ENCODE assay signal across 10 mouse cellular contexts in the genomic region with DNA sequence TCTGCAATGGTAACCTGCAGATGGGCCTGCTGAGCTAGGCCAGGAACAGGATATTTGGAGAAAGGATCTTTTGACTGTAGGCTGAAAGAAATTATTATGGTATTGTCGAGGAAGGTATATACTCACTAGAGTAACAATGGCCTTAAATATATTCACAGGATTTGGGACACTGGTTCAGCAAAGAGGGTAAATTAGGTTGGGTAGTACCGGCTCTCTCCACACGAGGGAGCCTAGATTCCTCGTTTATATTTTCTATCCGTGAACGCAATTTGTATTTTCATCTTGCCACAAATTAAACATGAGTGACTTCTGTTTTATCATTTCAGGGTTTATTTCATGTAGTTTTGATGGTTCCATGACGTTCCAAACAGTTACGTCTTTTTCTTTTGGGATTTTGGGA. TPM values are rescaled to one million over a fixed set of nuclear protein-coding genes. Genes with fewer than 3 reads are reported as not detected.
A peak's percentile ranks its signal among the peaks of the same experiment; 100 is the strongest.
DNase-seq lines count a peak whose midpoint lies in the region; ATAC-seq and TF ChIP-seq lines count a peak whose summit lies in the region.
"Had no signal": no experiment of that assay in that cellular context is flagged by ENCODE, and none has a peak within 500 bp of the region (broad histone marks: within the 10 kb centered on the region; RNA-seq: fewer than 3 reads in every experiment).

No protein-coding gene starts in this region.

- no peaks in the 10 kb centered on the region for H3K27me3 ChIP-seq in heart, postnatal 0 days (ENCODE audit: control insufficient read depth, insufficient read depth, low read length)
- no peaks in the 10 kb centered on the region; the same call in 1 of the 2 replicates for H3K27me3 ChIP-seq in E14TG2a.4 (ENCODE audit: insufficient read depth, low read length)
- H3K27me3 ChIP-seq: liver, embryonic 13.5 days; stomach, embryonic 15.5 days had no signal

- peak; percentile 9 for DNase-seq in heart, postnatal 0 days (ENCODE audit: low spot score)
- no peak for DNase-seq in heart, postnatal 25 days (ENCODE audit: low spot score)
- DNase-seq in cerebellum, adult 18-20 months = peak; percentile 70 to 81
- peak; percentile 33 to 90 for DNase-seq in frontal cortex, adult 2 months (ENCODE audit: extremely low spot score in 1 of 2, low spot score in 1 of 2)
- DNase-seq in layer of hippocampus, adult 2 months (ENCODE audit: low spot score in 2 of 2) = peak; percentile 50 to 82
- DNase-seq in lung, postnatal 25 days (ENCODE audit: low spot score) = peak; percentile 28
- peak; percentile 30 for DNase-seq in thymus, postnatal 0 days (ENCODE audit: low spot score)
- DNase-seq: liver, embryonic 13.5 days had no signal

- TF ChIP-seq CTCF in heart, postnatal 0 days (IDR thresholded peaks at IDR 0.05; ENCODE audit: low read depth) = peak; percentile 68
- TF ChIP-seq CTCF in E14TG2a.4 (conservative IDR thresholded peaks at IDR 0.05; ENCODE audit: low read length) = peak; percentile 89
- peak; percentile 98 for TF ChIP-seq CTCF in layer of hippocampus, adult 2 months (conservative IDR thresholded peaks at IDR 0.05)

- H3K9me3 ChIP-seq in heart, postnatal 0 days (replicated peaks; ENCODE audit: control insufficient read depth, low read length) = no peaks in the 10 kb centered on the region
- H3K9me3 ChIP-seq in E14TG2a.4 (ENCODE audit: low read length) = peaks cover 6% of the 10 kb centered on the region
- H3K9me3 ChIP-seq: liver, embryonic 13.5 days; stomach, embryonic 15.5 days had no signal

- H3K4me3 ChIP-seq in heart, postnatal 0 days (ENCODE audit: low read depth, low read length) = no peak overlapping the region
- H3K4me3 ChIP-seq in E14TG2a.4 (replicated peaks; ENCODE audit: low read length) = no peak overlapping the region
- H3K4me3 ChIP-seq in layer of hippocampus, adult 2 months = peak overlapping the region; percentile 27; the same call in 1 of the 2 replicates
- H3K4me3 ChIP-seq: liver, embryonic 13.5 days; stomach, embryonic 15.5 days had no signal

- no peak overlapping the region for H3K9ac ChIP-seq in heart, postnatal 0 days (replicated peaks; ENCODE audit: low read depth, low read length)
- H3K9ac ChIP-seq: liver, embryonic 13.5 days; stomach, embryonic 15.5 days had no signal

- no peaks in the 10 kb centered on the region for H3K36me3 ChIP-seq in heart, postnatal 0 days (replicated peaks; ENCODE audit: control insufficient read depth, insufficient read depth, low read length)
- no peaks in the 10 kb centered on the region for H3K36me3 ChIP-seq in E14TG2a.4 (ENCODE audit: insufficient read depth, low read length)
- H3K36me3 ChIP-seq: liver, embryonic 13.5 days; stomach, embryonic 15.5 days had no signal

- ATAC-seq in heart, postnatal 0 days (ENCODE audit: insufficient read depth, low read depth) = no peak

- TF ChIP-seq EP300 in heart, postnatal 0 days (IDR thresholded peaks at IDR 0.05; ENCODE audit: low read depth) = no peak

- no peak overlapping the region for H3K27ac ChIP-seq in heart, postnatal 0 days (ENCODE audit: low read depth)
- H3K27ac ChIP-seq in layer of hippocampus, adult 2 months = no peak overlapping the region
- H3K27ac ChIP-seq: liver, embryonic 13.5 days; stomach, embryonic 15.5 days had no signal

- H3K4me2 ChIP-seq in heart, postnatal 0 days (ENCODE audit: low read depth, low read length) = no peak overlapping the region
- H3K4me2 ChIP-seq: liver, embryonic 13.5 days; stomach, embryonic 15.5 days had no signal

- 9% methylated on average over 8 of the region's 8 CpGs for WGBS in heart, postnatal 0 days

- no peaks in the 10 kb centered on the region for H3K4me1 ChIP-seq in heart, postnatal 0 days (ENCODE audit: control insufficient read depth, insufficient read depth)
- peaks cover 10% of the 10 kb centered on the region; the same call in 1 of the 2 replicates for H3K4me1 ChIP-seq in E14TG2a.4 (replicated peaks; ENCODE audit: low read depth, low read length)
- H3K4me1 ChIP-seq: liver, embryonic 13.5 days had no signal

- intact Hi-C loops in heart, postnatal 25 days (cut with DNase I) = loop anchor here (1.0 to 10.0 kb wide), 5 partner anchors 343 to 1080 kb away; no protein-coding TSS in a partner anchor

RNA-seq across cellular contexts. Expression of a gene that starts 35.5 kb away (rescaled TPM):
- 48.0 and 56.9 TPM in 2 replicates for total RNA-seq in heart, postnatal 0 days (2014; rRNA removed; ENCODE audit: low replicate concordance)
- 68.7 and 70.7 TPM in 2 replicates for polyA plus RNA-seq in heart, postnatal 0 days (2015; fragmentation: Nextera tagmentation; extraction: Ambion mirVana)
- total RNA-seq in heart, postnatal 25 days (2021) = 10 to 100 TPM; 63.4 to 65.6 TPM
- 22.5 and 25.9 TPM in 2 replicates for polyA plus RNA-seq in frontal cortex, adult 2 months (2012; rRNA removed)
- total RNA-seq in layer of hippocampus, adult 2 months (2021) = 10 to 100 TPM; 24.9 to 25.3 TPM
- polyA plus RNA-seq in thymus, postnatal 0 days (2015; fragmentation: Nextera tagmentation; extraction: Ambion mirVana) = 61.9 and 69.3 TPM in 2 replicates

RNA-seq across cellular contexts. Expression of a gene that starts 35.8 kb away (rescaled TPM):
- 3.7 and 7.6 TPM in 2 replicates for total RNA-seq in heart, postnatal 0 days (2014; rRNA removed; ENCODE audit: low replicate concordance)
- 10.0 and 10.6 TPM in 2 replicates for polyA plus RNA-seq in heart, postnatal 0 days (2015; fragmentation: Nextera tagmentation; extraction: Ambion mirVana)
- total RNA-seq in heart, postnatal 25 days (2021) = 1 to 10 TPM; 7.3 to 7.5 TPM
- 20.5 and 21.9 TPM in 2 replicates for polyA plus RNA-seq in frontal cortex, adult 2 months (2012; rRNA removed)
- 10 to 100 TPM; 16.3 to 17.1 TPM for total RNA-seq in layer of hippocampus, adult 2 months (2021)
- polyA plus RNA-seq in thymus, postnatal 0 days (2015; fragmentation: Nextera tagmentation; extraction: Ambion mirVana) = 0.33 and 0.34 TPM in 2 replicates
